Mouse (Mus musculus) G1E (cell line): ENCODE measurements at regions not wholly inside any gene's neighbourhood (a gene's known extent, or its start where the extent isn't known, plus 50 kb on each side); places are given as distances from the start of the nearest gene placed in this dataset.

Experiments used
- ATAC-seq: 2 replicates; pipeline ENCODE4 v1.8.0; 2016; ENCODE audit warnings: mild to moderate bottlenecking; ENCODE audit not compliant: insufficient number of reproducible peaks, poor library complexity, low FRiP score, severe bottlenecking; ENCODE audit errors: extremely low read depth
- DNase-seq: peaks from one replicate; pipeline ENCODE4 v3.0.0; 2012; ENCODE audit warnings: low spot score
- H3K27me3 ChIP-seq: 2 replicates; pipeline ENCODE4 v1.6.1; 2012; ENCODE audit warnings: mild to moderate bottlenecking, low read length, inconsistent platforms; ENCODE audit not compliant: insufficient read depth
- H3K36me3 ChIP-seq: replicated peaks from 2 replicates; pipeline ENCODE3; 2012; ENCODE audit warnings: mild to moderate bottlenecking, inconsistent platforms
- H3K4me1 ChIP-seq: 2 replicates; pipeline ENCODE4 v1.6.1; 2012; ENCODE audit warnings: low read depth, low read length, inconsistent platforms, mixed read lengths; ENCODE audit not compliant: insufficient read depth
- H3K4me3 ChIP-seq: 2 replicates; pipeline ENCODE4 v1.5.1; 2012; ENCODE audit warnings: low read depth, mild to moderate bottlenecking, inconsistent platforms, low read length, moderate library complexity, mixed read lengths
- H3K9me3 ChIP-seq: replicated peaks from 2 replicates; pipeline ENCODE4 v1.6.1; 2012; ENCODE audit warnings: inconsistent platforms
- CTCF ChIP-seq: IDR thresholded peaks from 2 replicates; pipeline ENCODE4 v1.5.1; 2012; ENCODE audit warnings: low read depth, low read length, inconsistent platforms, mixed read lengths
- GATA1 ChIP-seq: IDR thresholded peaks from 2 replicates; pipeline ENCODE4 v1.6.1; 2012; ENCODE audit warnings: borderline replicate concordance, low read length, inconsistent platforms, mixed read lengths
- GATA2 ChIP-seq: IDR thresholded peaks from 2 replicates; pipeline ENCODE4 v1.6.1; 2012; ENCODE audit warnings: low read depth, low read length, inconsistent platforms, borderline replicate concordance
- POLR2AphosphoS5 ChIP-seq: IDR thresholded peaks from 2 replicates; pipeline ENCODE4 v1.6.1; 2012; ENCODE audit warnings: low read depth, low read length, inconsistent platforms; ENCODE audit not compliant: insufficient replicate concordance
- TAL1 ChIP-seq: conservative IDR thresholded peaks from 2 replicates; pipeline ENCODE4 v1.6.1; 2012; ENCODE audit warnings: low read depth, low read length, inconsistent platforms, mixed read lengths

DNA sequence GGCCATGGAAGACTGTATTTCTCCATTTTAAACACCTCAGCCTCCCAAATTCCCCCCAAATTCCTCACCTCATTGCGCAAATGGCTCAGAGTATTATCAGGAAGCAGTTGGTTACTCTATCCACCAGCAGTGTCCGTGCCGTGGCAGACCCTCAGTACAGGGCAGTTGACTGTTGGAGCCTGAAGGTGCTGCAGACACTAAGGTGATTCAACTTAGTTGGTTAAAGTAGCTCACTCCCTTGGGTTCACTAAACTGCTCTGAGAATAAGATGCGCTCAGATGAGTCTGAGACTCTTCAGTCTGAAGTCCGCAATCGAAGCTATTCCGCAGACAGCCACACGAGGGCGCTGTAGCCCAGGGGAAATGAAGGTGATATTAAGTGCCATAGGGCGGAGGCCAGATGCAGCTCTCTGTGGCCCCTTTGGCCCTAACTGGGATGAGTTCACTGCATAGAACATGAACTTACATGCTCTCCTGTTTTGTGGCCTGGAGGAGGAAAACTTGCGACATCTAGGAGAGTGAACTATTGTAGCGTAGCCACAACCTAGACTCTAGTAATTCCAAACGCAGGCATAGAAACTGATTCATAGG, 62.9 kb downstream of the Amer3 start:
- H3K4me1 ChIP-seq = no peaks in the 10 kb centered on the region
- H3K36me3 ChIP-seq = no peaks in the 10 kb centered on the region
- H3K9me3 ChIP-seq = no peaks in the 10 kb centered on the region
- no peak for TF ChIP-seq TAL1
- peak; percentile 100 for TF ChIP-seq CTCF
- no peaks in the 10 kb centered on the region for H3K27me3 ChIP-seq
- no peak overlapping the region for H3K4me3 ChIP-seq
- DNase-seq (peak; percentile 21), ATAC-seq (no peak)

DNA sequence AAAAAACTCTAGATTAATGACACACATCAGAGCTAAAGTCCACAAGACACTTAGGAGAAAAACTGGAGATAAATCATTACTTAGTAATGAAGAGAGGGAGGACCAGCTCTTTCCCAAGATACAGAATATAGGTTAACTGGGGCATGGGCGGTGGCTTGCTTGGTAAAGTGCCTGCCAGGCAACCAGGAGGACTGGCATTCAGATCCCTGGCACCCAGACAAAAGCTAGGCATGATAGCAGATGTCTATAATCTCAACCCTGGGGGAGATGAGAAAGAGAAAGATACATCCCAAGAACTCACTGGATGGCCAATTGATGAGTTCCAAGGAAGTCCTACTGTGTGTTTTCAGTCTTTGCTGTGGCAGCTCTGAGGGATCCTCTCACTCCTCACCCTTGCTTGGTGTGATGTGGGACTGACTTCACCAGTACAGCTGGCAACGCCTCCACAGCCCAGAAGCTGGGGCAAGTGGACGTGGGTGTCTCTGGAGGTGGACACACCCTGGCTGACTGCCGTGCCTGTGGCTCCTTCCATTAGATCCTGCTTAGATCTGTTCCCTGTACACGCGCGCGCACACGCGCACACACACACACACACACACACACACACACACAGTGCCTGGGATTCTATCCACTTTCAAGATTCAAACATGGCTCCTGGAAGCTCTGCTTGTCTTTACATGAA, 74.6 kb downstream of the Amer3 start:
- TF ChIP-seq GATA1 = no peak
- no peak for TF ChIP-seq CTCF
- no peaks in the 10 kb centered on the region for H3K9me3 ChIP-seq
- no peak overlapping the region for H3K4me3 ChIP-seq
- no peak for ATAC-seq
- H3K4me1 ChIP-seq = no peaks in the 10 kb centered on the region
- DNase-seq = no peak
- no peaks in the 10 kb centered on the region for H3K36me3 ChIP-seq
- H3K27me3 ChIP-seq = no peaks in the 10 kb centered on the region; the same call in 1 of the 2 replicates

DNA sequence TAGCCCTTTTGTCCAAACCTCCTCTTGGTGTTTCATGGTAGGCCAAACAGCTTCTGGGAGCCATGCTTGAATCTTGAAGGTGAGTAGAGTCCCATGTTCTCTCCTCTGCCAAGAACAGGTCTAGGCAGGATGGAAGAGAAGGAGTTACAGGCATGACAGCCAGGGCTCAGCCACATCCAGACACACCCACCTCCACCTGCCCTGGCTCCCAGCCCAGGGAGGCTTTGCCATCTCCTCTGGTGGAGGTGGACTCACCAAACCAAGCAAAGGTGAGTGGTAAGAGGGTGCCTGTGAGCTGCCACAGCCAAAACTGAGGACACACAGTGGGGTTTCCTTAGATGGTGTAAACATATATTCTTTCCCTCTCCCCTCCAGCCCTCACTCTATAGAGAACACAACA, 78.0 kb downstream of the Amer3 start:
- no peak for DNase-seq
- Histone ChIP-seq H3K4me1 (no peaks in the 10 kb centered on the region), H3K4me3 (no peak overlapping the region), H3K36me3 (no peaks in the 10 kb centered on the region), H3K27me3 (peaks cover 2% of the 10 kb centered on the region; the same call in 1 of the 2 replicates), H3K9me3 (no peaks in the 10 kb centered on the region)
- ATAC-seq = no peak
- no peak for TF ChIP-seq TAL1
- TF ChIP-seq GATA2 = no peak
- TF ChIP-seq GATA1 = no peak
- no peak for TF ChIP-seq POLR2AphosphoS5
- TF ChIP-seq CTCF = no peak

DNA sequence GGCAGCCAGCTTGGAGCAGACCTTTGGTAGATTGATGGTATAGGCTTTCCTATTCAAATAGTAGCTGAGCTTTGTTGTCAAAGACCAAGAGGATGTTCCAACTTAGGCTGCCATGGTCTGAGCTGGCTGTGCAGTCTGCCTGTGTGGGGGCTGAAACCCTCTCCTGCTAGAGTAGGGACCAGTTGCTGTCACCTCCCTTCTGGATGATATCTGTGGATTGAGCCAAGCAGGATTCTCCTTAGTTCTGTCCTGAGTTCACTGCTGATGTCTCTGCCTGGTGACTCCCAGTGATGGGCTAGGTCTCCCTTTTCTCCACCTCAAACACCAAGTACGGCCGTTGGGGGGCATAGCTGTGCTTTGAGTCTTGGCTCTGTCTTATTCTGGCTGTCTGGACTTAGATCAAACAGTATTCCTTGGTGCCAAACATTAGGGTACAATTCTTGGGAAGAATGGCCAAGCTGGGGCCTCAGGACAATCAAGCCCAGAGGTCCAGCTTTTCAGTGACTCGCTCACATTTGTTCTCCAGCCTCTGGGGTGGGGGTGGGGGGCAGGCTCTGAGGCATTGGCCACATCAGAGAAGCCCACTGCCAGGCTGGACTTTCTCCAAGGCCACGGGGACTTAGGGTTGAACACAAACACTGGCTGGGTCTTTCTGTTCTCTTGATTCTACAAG, 84.6 kb downstream of the Amer3 start:
- Histone ChIP-seq H3K27me3 (peaks cover 2% of the 10 kb centered on the region; the same call in 1 of the 2 replicates), H3K4me1 (no peaks in the 10 kb centered on the region), H3K4me3 (no peak overlapping the region), H3K36me3 (no peaks in the 10 kb centered on the region), H3K9me3 (no peaks in the 10 kb centered on the region)
- DNase-seq = no peak
- no peak for ATAC-seq
- TF ChIP-seq POLR2AphosphoS5 (no peak), GATA1 (no peak), TAL1 (no peak), GATA2 (no peak), CTCF (no peak)

DNA sequence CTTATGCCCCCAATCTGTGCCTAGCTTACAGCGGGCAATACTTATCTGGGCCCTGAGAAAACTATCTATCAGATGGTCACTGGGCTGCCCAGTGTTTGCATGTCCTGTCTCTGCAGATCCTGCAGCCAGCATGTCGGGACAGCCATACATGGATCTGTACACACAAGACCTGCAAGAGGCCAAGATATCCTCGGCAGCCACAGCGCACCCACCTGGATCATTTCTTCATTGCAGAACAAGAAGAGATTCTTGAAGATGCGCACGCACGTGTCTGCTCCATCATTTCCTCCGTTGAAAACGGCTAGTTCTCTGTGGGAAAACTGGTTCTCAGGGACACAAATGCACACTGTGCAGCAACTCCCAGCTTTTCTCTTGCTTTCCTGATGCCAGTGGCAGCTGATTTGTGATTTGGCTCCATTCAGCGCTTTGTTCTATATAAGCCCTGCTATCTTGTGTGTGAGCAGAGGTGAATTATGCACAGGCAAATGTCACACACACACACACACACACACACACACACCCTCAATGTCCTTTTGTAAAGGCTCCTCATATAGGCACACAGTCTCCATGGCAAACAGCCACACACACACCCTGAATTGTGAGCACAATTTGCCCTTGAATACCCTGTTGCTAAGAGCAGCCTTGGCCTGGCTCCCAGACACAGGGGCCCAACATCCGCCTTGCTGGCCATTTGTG, 85.5 kb downstream of the Amer3 start:
- no peaks in the 10 kb centered on the region for H3K9me3 ChIP-seq
- TF ChIP-seq POLR2AphosphoS5 = no peak
- no peak for TF ChIP-seq GATA2
- no peak for TF ChIP-seq CTCF
- no peak for TF ChIP-seq TAL1
- TF ChIP-seq GATA1 = no peak
- H3K4me3 ChIP-seq = no peak overlapping the region
- H3K36me3 ChIP-seq = no peaks in the 10 kb centered on the region
- no peak for DNase-seq
- H3K4me1 ChIP-seq = no peaks in the 10 kb centered on the region
- ATAC-seq = no peak
- H3K27me3 ChIP-seq = peaks cover 2% of the 10 kb centered on the region; the same call in 1 of the 2 replicates

DNA sequence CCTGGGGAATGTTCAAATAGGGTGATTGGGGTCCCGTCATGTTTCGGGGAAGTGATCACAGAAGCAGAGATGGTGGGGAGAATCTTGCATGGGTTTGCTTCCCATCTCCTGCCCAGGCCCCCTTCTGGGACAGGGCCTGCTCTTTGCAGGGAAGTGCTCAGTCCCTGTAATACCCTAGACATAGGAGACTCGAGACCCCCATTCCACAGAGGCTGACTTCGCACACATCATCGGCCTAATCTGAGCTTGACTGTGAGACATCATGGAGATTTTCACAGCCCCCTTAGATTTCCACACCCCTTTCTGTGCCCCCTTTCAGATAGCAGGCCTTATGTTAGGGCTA, 86.0 kb downstream of the Amer3 start:
- Histone ChIP-seq H3K4me1 (no peaks in the 10 kb centered on the region), H3K36me3 (no peaks in the 10 kb centered on the region), H3K27me3 (peaks cover 2% of the 10 kb centered on the region; the same call in 1 of the 2 replicates), H3K9me3 (no peaks in the 10 kb centered on the region), H3K4me3 (no peak overlapping the region)
- TF ChIP-seq TAL1 = no peak
- no peak for TF ChIP-seq GATA2
- TF ChIP-seq POLR2AphosphoS5 = no peak
- no peak for TF ChIP-seq CTCF
- TF ChIP-seq GATA1 = no peak
- ATAC-seq (no peak), DNase-seq (no peak)
